ENCODE assay signal across 8 mouse cellular contexts in genomic region chr5:125475030-125475429, GRCm38 (mm10). TPM values are rescaled to one million over a fixed set of nuclear protein-coding genes. Genes with fewer than 3 reads are reported as not detected.
DNase-seq lines count a peak whose midpoint lies in the region; ATAC-seq and TF ChIP-seq lines count a peak whose summit lies in the region.

No protein-coding gene starts in this region.

- H3K9me3 ChIP-seq in kidney, postnatal 0 days (replicated peaks; ENCODE audit: low read length), result no peaks in the 10 kb centered on the region
- no peaks in the 10 kb centered on the region for H3K9me3 ChIP-seq in embryonic facial prominence, embryonic 13.5 days
- H3K9me3 ChIP-seq in limb, embryonic 10.5 days (replicated peaks), result no peaks in the 10 kb centered on the region
- H3K9me3 ChIP-seq in neural tube, embryonic 13.5 days, result no peaks in the 10 kb centered on the region

- ATAC-seq in kidney, postnatal 0 days (replicated peaks; ENCODE audit: low FRiP score, low read depth), result no peak
- no peak for ATAC-seq in embryonic facial prominence, embryonic 13.5 days (ENCODE audit: insufficient number of reproducible peaks, insufficient read depth, low FRiP score, low TSS enrichment, low read depth)
- peak; percentile 2; the same call in 1 of the 2 replicates for ATAC-seq in neural tube, embryonic 13.5 days (ENCODE audit: low read depth)

- H3K4me2 ChIP-seq in kidney, postnatal 0 days (ENCODE audit: low read length), result peak overlapping the region; percentile 85
- H3K4me2 ChIP-seq in embryonic facial prominence, embryonic 13.5 days, result peak overlapping the region; percentile 90
- peak overlapping the region; percentile 90 for H3K4me2 ChIP-seq in neural tube, embryonic 13.5 days

- intact Hi-C loops in left cerebral cortex, postnatal 36 days (cut with DNase I), result loop anchor here (1.0 kb wide), 1 partner anchor 10 kb away; no protein-coding TSS in a partner anchor
- intact Hi-C loops in left cerebral cortex, postnatal 25 days (cut with DNase I), result loop anchor here (1.0 kb wide), 1 partner anchor 10 kb away; no protein-coding TSS in a partner anchor

- no peak overlapping the region for H3K27ac ChIP-seq in kidney, postnatal 0 days
- H3K27ac ChIP-seq in embryonic facial prominence, embryonic 13.5 days, result no peak overlapping the region
- H3K27ac ChIP-seq in limb, embryonic 10.5 days, result peak overlapping the region; percentile 84
- H3K27ac ChIP-seq in neural tube, embryonic 13.5 days (replicated peaks), result no peak overlapping the region

- TF ChIP-seq CTCF in kidney, postnatal 0 days (IDR thresholded peaks at IDR 0.05; ENCODE audit: low read depth), result no peak

- no peak overlapping the region; the same call in 1 of the 2 replicates for H3K9ac ChIP-seq in kidney, postnatal 0 days (ENCODE audit: low read depth, low read length)
- H3K9ac ChIP-seq in embryonic facial prominence, embryonic 13.5 days, result peak overlapping the region; percentile 85
- H3K9ac ChIP-seq in neural tube, embryonic 13.5 days, result no peak overlapping the region

- no peak for DNase-seq in kidney, postnatal 0 days (ENCODE audit: low spot score)
- no peak for DNase-seq in kidney, postnatal 25 days
- DNase-seq in limb, embryonic 10.5 days (ENCODE audit: low spot score), result no peak
- no peak for DNase-seq in left cerebral cortex, postnatal 36 days (ENCODE audit: low spot score in 2 of 2)
- no peak for DNase-seq in left cerebral cortex, postnatal 25 days (ENCODE audit: low spot score in 2 of 2)
- no peak for DNase-seq in frontal cortex, adult 2 months (ENCODE audit: extremely low spot score in 1 of 2, low spot score in 1 of 2)

- H3K36me3 ChIP-seq in kidney, postnatal 0 days (ENCODE audit: insufficient read depth, low read length), result no peaks in the 10 kb centered on the region
- H3K36me3 ChIP-seq in embryonic facial prominence, embryonic 13.5 days, result peaks cover 6% of the 10 kb centered on the region; the same call in 1 of the 2 replicates
- H3K36me3 ChIP-seq in limb, embryonic 10.5 days, result peaks cover 16% of the 10 kb centered on the region
- 0 out of 2 replicates have a peak, but pooled peaks cover 8% of the 10 kb centered on the region for H3K36me3 ChIP-seq in neural tube, embryonic 13.5 days

- peaks cover 15% of the 10 kb centered on the region for H3K4me1 ChIP-seq in kidney, postnatal 0 days (replicated peaks; ENCODE audit: insufficient read depth, low read length)
- H3K4me1 ChIP-seq in embryonic facial prominence, embryonic 13.5 days, result peaks cover 22% of the 10 kb centered on the region
- peaks cover 34% of the 10 kb centered on the region for H3K4me1 ChIP-seq in limb, embryonic 10.5 days
- peaks cover 38% of the 10 kb centered on the region for H3K4me1 ChIP-seq in neural tube, embryonic 13.5 days (replicated peaks)

- peak overlapping the region; percentile 58 for H3K4me3 ChIP-seq in kidney, postnatal 0 days (replicated peaks; ENCODE audit: low read depth, low read length)
- H3K4me3 ChIP-seq in embryonic facial prominence, embryonic 13.5 days, result peak overlapping the region; percentile 87
- H3K4me3 ChIP-seq in limb, embryonic 10.5 days, result peak overlapping the region; percentile 79
- H3K4me3 ChIP-seq in neural tube, embryonic 13.5 days, result peak overlapping the region; percentile 82

- WGBS in kidney, postnatal 0 days, result 61% methylated on average over 12 of the region's 12 CpGs
- 55% methylated on average over 12 of the region's 12 CpGs for WGBS in embryonic facial prominence, embryonic 13.5 days
- 59% methylated on average over 12 of the region's 12 CpGs for WGBS in limb, embryonic 10.5 days
- 56% methylated on average over 12 of the region's 12 CpGs for WGBS in neural tube, embryonic 13.5 days

- no peaks in the 10 kb centered on the region for H3K27me3 ChIP-seq in kidney, postnatal 0 days (ENCODE audit: insufficient read depth, low read length)
- H3K27me3 ChIP-seq in embryonic facial prominence, embryonic 13.5 days, result no peaks in the 10 kb centered on the region
- H3K27me3 ChIP-seq in limb, embryonic 10.5 days (ENCODE audit: low read depth, poor library complexity, severe bottlenecking), result no peaks in the 10 kb centered on the region
- H3K27me3 ChIP-seq in neural tube, embryonic 13.5 days, result no peaks in the 10 kb centered on the region

RNA-seq across cellular contexts. Expression of gene Aacs, which starts 0.6 kb away (rescaled TPM):
- 22.0 and 25.5 TPM in 2 replicates for polyA plus RNA-seq in kidney, postnatal 0 days (2015; fragmentation: Nextera tagmentation; extraction: Ambion mirVana)
- 36.8 and 38.1 TPM in 2 replicates for polyA plus RNA-seq in embryonic facial prominence, embryonic 13.5 days (2015; fragmentation: Nextera tagmentation; extraction: Ambion mirVana)
- polyA plus RNA-seq in limb, embryonic 10.5 days (2016; fragmentation: Nextera tagmentation; extraction: Ambion mirVana), result 56.7 and 57.9 TPM in 2 replicates
- polyA plus RNA-seq in neural tube, embryonic 13.5 days (2015; fragmentation: Nextera tagmentation; extraction: Ambion mirVana), result 65.5 and 69.2 TPM in 2 replicates
- 10 to 100 TPM; 41.0 to 51.2 TPM for total RNA-seq in left cerebral cortex, postnatal 36 days (2021)
- total RNA-seq in left cerebral cortex, postnatal 25 days (2021), result 10 to 100 TPM; 43.0 to 52.1 TPM
- polyA plus RNA-seq in frontal cortex, adult 2 months (2012; rRNA removed), result 40.3 and 43.4 TPM in 2 replicates

RNA-seq across cellular contexts. Expression of gene Bri3bp, which starts 33.7 kb away (rescaled TPM):
- 46.7 and 47.2 TPM in 2 replicates for polyA plus RNA-seq in kidney, postnatal 0 days (2015; fragmentation: Nextera tagmentation; extraction: Ambion mirVana)
- 33.5 and 36.1 TPM in 2 replicates for polyA plus RNA-seq in embryonic facial prominence, embryonic 13.5 days (2015; fragmentation: Nextera tagmentation; extraction: Ambion mirVana)
- 52.1 and 59.0 TPM in 2 replicates for polyA plus RNA-seq in limb, embryonic 10.5 days (2016; fragmentation: Nextera tagmentation; extraction: Ambion mirVana)
- 33.3 and 33.8 TPM in 2 replicates for polyA plus RNA-seq in neural tube, embryonic 13.5 days (2015; fragmentation: Nextera tagmentation; extraction: Ambion mirVana)
- total RNA-seq in left cerebral cortex, postnatal 36 days (2021), result 100 to 1,000 TPM in 1 of 2 experiments, 10 to 100 TPM in 1; 91.6 to 102 TPM
- total RNA-seq in left cerebral cortex, postnatal 25 days (2021), result 10 to 100 TPM; 92.5 to 95.3 TPM
- polyA plus RNA-seq in frontal cortex, adult 2 months (2012; rRNA removed), result 31.6 and 34.1 TPM in 2 replicates

RNA-seq across cellular contexts. Expression of gene Dhx37, which starts 41.1 kb away (rescaled TPM):
- polyA plus RNA-seq in kidney, postnatal 0 days (2015; fragmentation: Nextera tagmentation; extraction: Ambion mirVana), result 7.2 and 8.1 TPM in 2 replicates
- 13.9 and 14.7 TPM in 2 replicates for polyA plus RNA-seq in embryonic facial prominence, embryonic 13.5 days (2015; fragmentation: Nextera tagmentation; extraction: Ambion mirVana)
- 23.5 and 25.5 TPM in 2 replicates for polyA plus RNA-seq in limb, embryonic 10.5 days (2016; fragmentation: Nextera tagmentation; extraction: Ambion mirVana)
- 9.0 and 10.6 TPM in 2 replicates for polyA plus RNA-seq in neural tube, embryonic 13.5 days (2015; fragmentation: Nextera tagmentation; extraction: Ambion mirVana)
- 10 to 100 TPM; 11.2 to 11.7 TPM for total RNA-seq in left cerebral cortex, postnatal 36 days (2021)
- 10 to 100 TPM; 11.4 to 15.2 TPM for total RNA-seq in left cerebral cortex, postnatal 25 days (2021)
- polyA plus RNA-seq in frontal cortex, adult 2 months (2012; rRNA removed), result 12.4 and 17.2 TPM in 2 replicates

RNA-seq across cellular contexts. Expression of gene Tmem132b, which starts 56.5 kb away (rescaled TPM):
- 0.27 and 0.28 TPM in 2 replicates for polyA plus RNA-seq in kidney, postnatal 0 days (2015; fragmentation: Nextera tagmentation; extraction: Ambion mirVana)
- 0.11 and 0.26 TPM in 2 replicates for polyA plus RNA-seq in embryonic facial prominence, embryonic 13.5 days (2015; fragmentation: Nextera tagmentation; extraction: Ambion mirVana)
- polyA plus RNA-seq in limb, embryonic 10.5 days (2016; fragmentation: Nextera tagmentation; extraction: Ambion mirVana), result 0.03 TPM in 1 of 2 replicates, not detected in the other
- polyA plus RNA-seq in neural tube, embryonic 13.5 days (2015; fragmentation: Nextera tagmentation; extraction: Ambion mirVana), result 3.0 TPM in 2 replicates
- 100 to 1,000 TPM; 140 to 144 TPM for total RNA-seq in left cerebral cortex, postnatal 36 days (2021)
- total RNA-seq in left cerebral cortex, postnatal 25 days (2021), result 100 to 1,000 TPM; 125 to 141 TPM
- 22.7 and 26.8 TPM in 2 replicates for polyA plus RNA-seq in frontal cortex, adult 2 months (2012; rRNA removed)
